8 mouse cellular contexts compared by ENCODE assay signal in the genomic region with DNA sequence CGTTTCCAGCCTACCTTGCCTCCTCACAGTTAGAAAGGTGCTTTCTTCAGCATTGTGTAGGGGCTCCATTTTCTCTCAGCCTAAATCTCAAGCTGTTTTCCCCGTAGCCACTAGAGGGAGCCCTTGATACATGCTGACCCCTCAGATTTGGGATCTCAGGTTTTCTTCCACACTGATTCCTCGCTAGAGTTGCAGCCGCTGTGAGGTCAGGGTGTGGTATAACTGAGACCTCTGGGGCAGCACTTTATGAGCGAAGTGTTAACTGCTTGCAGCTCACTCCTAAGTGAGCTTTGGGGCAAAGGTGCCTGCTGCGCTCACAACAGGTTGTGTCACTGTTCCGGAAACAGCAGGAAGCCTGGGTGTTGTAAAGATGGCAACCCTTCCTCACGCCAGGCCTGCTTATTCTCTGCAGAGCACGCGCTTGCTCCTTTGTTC. TPM values are rescaled to one million over a fixed set of nuclear protein-coding genes. Genes with fewer than 3 reads are reported as not detected.
DNase-seq lines count a peak whose midpoint lies in the region; ATAC-seq and TF ChIP-seq lines count a peak whose summit lies in the region.

No protein-coding gene starts in this region.

- H3K4me2 ChIP-seq in embryonic facial prominence, embryonic 11.5 days (ENCODE audit: low read depth, low read length): no peak overlapping the region
- peak overlapping the region; percentile 13 for H3K4me2 ChIP-seq in limb, embryonic 12.5 days
- no peak overlapping the region for H3K4me2 ChIP-seq in midbrain, postnatal 0 days (ENCODE audit: low read depth, low read length, poor library complexity, severe bottlenecking)

- H3K27me3 ChIP-seq in embryonic facial prominence, embryonic 11.5 days (ENCODE audit: control insufficient read depth, insufficient read depth, low read length): no peaks in the 10 kb centered on the region
- H3K27me3 ChIP-seq in limb, embryonic 12.5 days: peaks cover 22% of the 10 kb centered on the region
- no peaks in the 10 kb centered on the region for H3K27me3 ChIP-seq in midbrain, postnatal 0 days (ENCODE audit: insufficient read depth, low read length)

- DNase-seq in A20 (ENCODE audit: low read depth, low spot score): peak; percentile 56
- DNase-seq in adrenal gland, postnatal 14 days: peak; percentile 82
- DNase-seq in embryonic facial prominence, embryonic 11.5 days (ENCODE audit: low spot score): peak; percentile 88
- DNase-seq in heart, adult 8-10 months (ENCODE audit: low spot score): peak; percentile 70
- peak; percentile 77 for DNase-seq in kidney, adult 9 months
- peak; percentile 84 for DNase-seq in midbrain, postnatal 0 days (ENCODE audit: low spot score)
- DNase-seq in spleen, postnatal 36 days (ENCODE audit: low spot score in 2 of 2): peak; percentile 31 to 38

- H3K36me3 ChIP-seq in embryonic facial prominence, embryonic 11.5 days (replicated peaks; ENCODE audit: control insufficient read depth, insufficient read depth, low read depth, low read length): peaks cover 3% of the 10 kb centered on the region
- H3K36me3 ChIP-seq in limb, embryonic 12.5 days: peaks cover 40% of the 10 kb centered on the region
- H3K36me3 ChIP-seq in midbrain, postnatal 0 days (ENCODE audit: insufficient read depth, low read length): peaks cover 21% of the 10 kb centered on the region; the same call in 1 of the 2 replicates

- whole genome bisulfite sequencing in embryonic facial prominence, embryonic 11.5 days: 45% methylated on average over 10 of the region's 10 CpGs
- 17% methylated on average over 10 of the region's 10 CpGs for WGBS in limb, embryonic 12.5 days
- WGBS in midbrain, postnatal 0 days: 30% methylated on average over 10 of the region's 10 CpGs

- H3K9ac ChIP-seq in embryonic facial prominence, embryonic 11.5 days (replicated peaks; ENCODE audit: low read length): no peak overlapping the region
- no peak overlapping the region for H3K9ac ChIP-seq in limb, embryonic 12.5 days (replicated peaks)
- no peak overlapping the region for H3K9ac ChIP-seq in midbrain, postnatal 0 days (replicated peaks; ENCODE audit: low read length, poor library complexity, severe bottlenecking)

- peak; percentile 98 for TF ChIP-seq CTCF in midbrain, postnatal 0 days (IDR thresholded peaks at IDR 0.05)

- peak; percentile 77; the same call in 1 of the 2 replicates for ATAC-seq in embryonic facial prominence, embryonic 11.5 days (replicated peaks; ENCODE audit: insufficient number of reproducible peaks, low FRiP score, low TSS enrichment, low read depth)
- ATAC-seq in limb, embryonic 12.5 days (ENCODE audit: insufficient number of reproducible peaks, insufficient read depth, low FRiP score, low TSS enrichment, low read depth): peak; percentile 76
- ATAC-seq in midbrain, postnatal 0 days (ENCODE audit: low FRiP score): peak; percentile 63

- H3K4me1 ChIP-seq in embryonic facial prominence, embryonic 11.5 days (ENCODE audit: control insufficient read depth, insufficient read depth, low read length): no peaks in the 10 kb centered on the region
- H3K4me1 ChIP-seq in limb, embryonic 12.5 days (replicated peaks): peaks cover 29% of the 10 kb centered on the region
- H3K4me1 ChIP-seq in midbrain, postnatal 0 days (ENCODE audit: insufficient read depth, low read length): peaks cover 5% of the 10 kb centered on the region; the same call in 1 of the 2 replicates

- H3K9me3 ChIP-seq in embryonic facial prominence, embryonic 11.5 days (replicated peaks; ENCODE audit: control insufficient read depth, low read length): no peaks in the 10 kb centered on the region
- H3K9me3 ChIP-seq in limb, embryonic 12.5 days: no peaks in the 10 kb centered on the region
- no peaks in the 10 kb centered on the region for H3K9me3 ChIP-seq in midbrain, postnatal 0 days (ENCODE audit: low read length)

- H3K4me3 ChIP-seq in embryonic facial prominence, embryonic 11.5 days (ENCODE audit: low read depth, low read length): no peak overlapping the region
- no peak overlapping the region for H3K4me3 ChIP-seq in limb, embryonic 12.5 days (replicated peaks)
- H3K4me3 ChIP-seq in midbrain, postnatal 0 days (ENCODE audit: low read depth, low read length): no peak overlapping the region

- H3K27ac ChIP-seq in embryonic facial prominence, embryonic 11.5 days (replicated peaks; ENCODE audit: low read depth, low read length): no peak overlapping the region
- H3K27ac ChIP-seq in limb, embryonic 12.5 days: 0 out of 2 replicates have a peak overlapping the region, but pooled peaks have one; percentile 9
- H3K27ac ChIP-seq in midbrain, postnatal 0 days (ENCODE audit: low read depth, low read length): peak overlapping the region; percentile 59

RNA-seq across cellular contexts. Expression of gene Rbm20, which starts 28.3 kb away (rescaled TPM):
- total RNA-seq in adrenal gland, postnatal 14 days (2021): 1.3 TPM in 2 replicates
- polyA plus RNA-seq in embryonic facial prominence, embryonic 11.5 days (2014; fragmentation: Nextera tagmentation; extraction: Ambion mirVana): 1.1 and 1.2 TPM in 2 replicates
- total RNA-seq in heart, adult 8-10 months (2022): 100 to 1,000 TPM; 232 to 257 (median 245) TPM
- polyA plus RNA-seq in limb, embryonic 12.5 days (2016; fragmentation: Nextera tagmentation; extraction: Ambion mirVana): 4.3 and 5.1 TPM in 2 replicates
- 1.6 and 2.0 TPM in 2 replicates for total RNA-seq in midbrain, postnatal 0 days (2014; rRNA removed)
- polyA plus RNA-seq in midbrain, postnatal 0 days (2015; fragmentation: Nextera tagmentation; extraction: Ambion mirVana): 0.44 and 0.75 TPM in 2 replicates

RNA-seq across cellular contexts. Expression of gene Smc3, which starts 48.6 kb away (rescaled TPM):
- total RNA-seq in adrenal gland, postnatal 14 days (2021): 38.2 and 43.8 TPM in 2 replicates
- polyA plus RNA-seq in embryonic facial prominence, embryonic 11.5 days (2014; fragmentation: Nextera tagmentation; extraction: Ambion mirVana): 88.7 and 103 TPM in 2 replicates
- 10 to 100 TPM; 16.0 to 23.4 (median 21.1) TPM for total RNA-seq in heart, adult 8-10 months (2022)
- 83.4 and 83.8 TPM in 2 replicates for polyA plus RNA-seq in limb, embryonic 12.5 days (2016; fragmentation: Nextera tagmentation; extraction: Ambion mirVana)
- 26.1 and 29.3 TPM in 2 replicates for total RNA-seq in midbrain, postnatal 0 days (2014; rRNA removed)
- 39.4 and 45.7 TPM in 2 replicates for polyA plus RNA-seq in midbrain, postnatal 0 days (2015; fragmentation: Nextera tagmentation; extraction: Ambion mirVana)

RNA-seq across cellular contexts. Expression of gene Nutf2-ps1, which starts 60.0 kb away (rescaled TPM):
- total RNA-seq in adrenal gland, postnatal 14 days (2021): 80.2 and 97.3 TPM in 2 replicates
- polyA plus RNA-seq in embryonic facial prominence, embryonic 11.5 days (2014; fragmentation: Nextera tagmentation; extraction: Ambion mirVana): 507 and 549 TPM in 2 replicates
- 100 to 1,000 TPM in 1 of 4 experiments, 10 to 100 TPM in 3; 72.8 to 105 (median 87.4) TPM for total RNA-seq in heart, adult 8-10 months (2022)
- polyA plus RNA-seq in limb, embryonic 12.5 days (2016; fragmentation: Nextera tagmentation; extraction: Ambion mirVana): 449 and 459 TPM in 2 replicates
- total RNA-seq in midbrain, postnatal 0 days (2014; rRNA removed): 67.9 and 94.6 TPM in 2 replicates
- 160 and 200 TPM in 2 replicates for polyA plus RNA-seq in midbrain, postnatal 0 days (2015; fragmentation: Nextera tagmentation; extraction: Ambion mirVana)

Comparison
In these comparisons a context has a peak if more than half of its experiments do, and no peak if none do; other contexts are left out.
1. DNase-seq: peak in every context shown above with its lines; median percentile 88 in embryonic facial prominence, embryonic 11.5 days; 84 in midbrain, postnatal 0 days; 82 in adrenal gland, postnatal 14 days; 77 in kidney, adult 9 months; 70 in heart, adult 8-10 months; 56 in A20; 34 in spleen, postnatal 36 days.
2. RNA of gene Rbm20, which starts 28.3 kb away (total RNA-seq): 232 to 257 TPM in heart, adult 8-10 months; 1.6 to 2.0 TPM in midbrain, postnatal 0 days and 1.3 TPM in adrenal gland, postnatal 14 days; every median in the first group is over 10 times any median in the second.
3. Peak in every context shown above with its lines, with median percentiles within 50 percentile points of each other: ATAC-seq.